Mouse (Mus musculus) C2C12 (cell line): ENCODE data around the gene Npas2.

Source experiments
- CEBPB ChIP-seq: IDR thresholded peaks from one replicate; pipeline ENCODE4 v1.6.1; 2011; ENCODE audit warnings: low read depth, mild to moderate bottlenecking, control low read depth, moderate library complexity
- CTCF ChIP-seq: IDR thresholded peaks from one replicate; pipeline ENCODE4 v1.5.1; 2011; ENCODE audit not compliant: control insufficient read depth, insufficient read depth, insufficient read length
- FOSL1 ChIP-seq: IDR thresholded peaks from one replicate; pipeline ENCODE4 v1.8.0; 2011; ENCODE audit warnings: mild to moderate bottlenecking, low read length; ENCODE audit not compliant: poor library complexity, insufficient read depth, severe bottlenecking
- MAX ChIP-seq: IDR thresholded peaks from one replicate; pipeline ENCODE4 v1.6.1; 2011; ENCODE audit warnings: mild to moderate bottlenecking, control low read depth
- MYOD1 ChIP-seq: IDR thresholded peaks from one replicate; pipeline ENCODE4 v1.6.1; 2011; ENCODE audit warnings: low read depth; ENCODE audit not compliant: control insufficient read depth, insufficient read length

- TF ChIP-seq FOSL1: no peak
- TF ChIP-seq CTCF: no peak
- no peak for TF ChIP-seq MAX
- no peak for TF ChIP-seq MYOD1
- no peak for TF ChIP-seq CEBPB
These were observed 146.6 kb downstream of the Npas2 start for GRCm38 (mm10) chr1:39340156-39340555.
